Mouse (Mus musculus) lung, adult 2 months (tissue): ENCODE data around the gene Rnf130.

Experiments used
- CTCF ChIP-seq: fragments of 200-500 bp; IDR thresholded peaks from 2 replicates; pipeline ENCODE4 v1.5.1; 2011; ENCODE audit warnings: mild to moderate bottlenecking, low read length, control low read depth; ENCODE audit not compliant: insufficient read depth
- POLR2A ChIP-seq: fragments of 200-500 bp; IDR thresholded peaks from 2 replicates; pipeline ENCODE4 v1.6.1; 2011; ENCODE audit warnings: low read depth, mild to moderate bottlenecking, control low read depth, low read length, borderline replicate concordance; ENCODE audit errors: extremely low read depth

GRCm38 (mm10) chr11:50050392-50050791 is 25.2 kb downstream of the Rnf130 start:
- no peak for TF ChIP-seq CTCF
- no peak for TF ChIP-seq POLR2A
